Mouse (Mus musculus) lung, postnatal 25 days (tissue): ENCODE measurements around the gene Nfix.

ENCODE experiments used
- DNase-seq: peaks from one replicate; pipeline ENCODE4 v3.0.0; 2022; ENCODE audit warnings: low spot score

The Nfix gene

GRCm38 (mm10) chr8:84766422-84766821, 33.7 kb downstream of the Nfix start:
- DNase-seq = no peak

DNA sequence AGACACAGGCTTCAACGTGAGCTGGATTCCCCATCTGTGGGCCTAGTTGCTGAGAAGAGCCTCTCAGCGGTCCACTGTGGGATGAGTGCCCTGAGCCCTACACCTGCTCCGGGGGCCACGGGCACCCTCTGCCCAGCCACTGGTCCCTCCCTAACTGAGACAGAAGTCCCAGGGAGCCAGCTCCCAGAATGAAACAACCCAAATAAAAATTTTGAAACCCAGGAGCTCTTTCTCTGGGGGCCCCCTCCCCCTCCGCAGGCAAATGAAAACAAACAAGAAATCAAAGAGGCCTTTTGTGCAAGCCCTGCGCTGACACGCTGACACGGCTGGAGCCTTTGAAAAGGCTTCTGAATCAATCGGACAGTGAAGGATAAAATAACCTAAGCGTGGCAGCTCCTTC, 34.5 kb downstream of the Nfix start:
- no peak for DNase-seq

DNA sequence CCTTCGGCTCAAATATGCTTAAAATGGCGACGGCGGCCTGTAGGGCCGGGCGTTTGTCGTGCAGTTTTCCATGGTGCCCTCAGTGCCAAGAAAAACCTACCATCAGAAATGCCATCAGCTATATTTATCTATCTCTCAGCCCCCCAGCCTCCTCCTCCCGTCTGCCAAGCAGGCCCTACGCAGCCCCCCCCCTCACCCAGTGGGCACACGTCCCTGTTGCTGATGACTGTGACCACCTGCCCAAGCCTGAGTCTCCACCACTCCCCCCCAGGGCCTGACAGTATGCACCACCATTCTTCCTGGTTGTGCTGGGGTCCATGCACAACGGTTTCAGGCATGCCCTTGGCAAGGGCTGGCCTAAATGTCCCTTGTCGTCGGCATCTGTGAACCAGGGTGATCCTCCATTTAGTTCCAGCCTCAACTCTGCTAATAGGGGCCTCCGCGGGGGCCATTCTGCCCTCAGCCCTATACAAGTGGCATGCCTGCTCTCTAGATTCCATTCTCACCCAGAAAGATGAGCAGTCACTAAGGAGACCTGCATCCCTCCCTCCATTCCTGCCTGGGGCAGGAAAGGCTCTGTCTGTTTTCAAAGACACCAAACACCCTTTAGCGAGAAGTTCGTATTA, 35.2 kb downstream of the Nfix start:
- no peak for DNase-seq

DNA sequence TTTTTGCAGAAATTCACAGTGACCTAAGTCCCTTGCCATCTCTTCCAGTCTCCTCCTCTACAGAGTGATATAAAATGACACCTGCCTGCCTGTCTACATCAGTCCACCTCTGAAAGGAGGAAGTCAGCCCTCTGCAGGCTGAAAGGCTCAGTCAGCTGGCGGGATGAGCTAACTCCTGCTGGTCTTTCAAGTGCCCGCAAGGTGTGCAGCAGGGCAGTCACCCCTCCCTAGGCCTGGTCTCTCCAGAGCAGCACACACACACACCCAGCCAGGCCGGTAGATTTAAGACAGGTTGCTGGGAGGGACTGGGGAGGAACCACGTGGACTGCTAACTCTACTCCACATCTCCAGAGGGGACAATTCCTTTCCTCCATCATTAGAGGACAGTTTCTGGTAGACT, 36.0 kb downstream of the Nfix start:
- no peak for DNase-seq

- no peak for DNase-seq
Observed at GRCm38 (mm10) chr8:84760901-84761300, 39.2 kb downstream of the Nfix start.

- DNase-seq = no peak
Observed at GRCm38 (mm10) chr8:84760405-84760805, 39.7 kb downstream of the Nfix start.

DNA sequence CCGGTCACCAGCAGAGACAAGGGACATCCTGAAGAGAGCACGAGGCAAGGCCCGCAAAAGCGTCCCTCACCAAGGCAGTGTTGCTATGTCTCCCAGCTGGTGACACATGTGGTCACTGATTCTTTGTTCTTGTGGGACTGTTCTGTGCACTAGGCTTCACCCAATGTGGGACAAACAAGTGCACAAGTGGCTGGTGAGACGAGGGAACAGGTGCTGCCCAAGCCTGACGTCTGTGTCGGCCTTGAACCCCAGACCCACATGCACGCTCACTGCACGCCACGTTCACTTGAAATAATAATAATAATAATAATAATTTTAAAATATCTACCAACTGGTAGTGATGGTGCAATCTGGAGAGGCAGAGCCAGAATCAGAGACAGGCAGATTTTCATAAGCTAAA, 40.4 kb downstream of the Nfix start:
- DNase-seq = no peak

DNA sequence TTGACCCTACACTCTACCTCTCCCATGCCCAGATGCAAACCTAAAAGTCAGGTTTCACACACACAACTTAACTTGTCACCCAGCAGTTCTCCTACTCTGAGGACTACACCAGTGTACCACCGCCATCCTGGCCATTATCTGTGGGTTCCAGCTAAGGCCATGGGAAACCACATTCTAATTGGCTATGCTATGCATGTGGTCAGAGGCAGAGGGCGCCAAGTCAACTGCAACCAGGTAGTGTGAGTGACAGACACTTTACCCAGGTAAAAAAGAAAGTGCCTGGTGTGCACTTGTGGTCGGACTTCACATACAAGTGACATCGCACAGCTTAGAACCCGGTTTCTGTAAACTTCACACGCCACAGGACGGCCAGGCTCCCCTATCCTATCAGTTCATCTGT, 41.0 kb downstream of the Nfix start:
- DNase-seq = peak; percentile 68

DNA sequence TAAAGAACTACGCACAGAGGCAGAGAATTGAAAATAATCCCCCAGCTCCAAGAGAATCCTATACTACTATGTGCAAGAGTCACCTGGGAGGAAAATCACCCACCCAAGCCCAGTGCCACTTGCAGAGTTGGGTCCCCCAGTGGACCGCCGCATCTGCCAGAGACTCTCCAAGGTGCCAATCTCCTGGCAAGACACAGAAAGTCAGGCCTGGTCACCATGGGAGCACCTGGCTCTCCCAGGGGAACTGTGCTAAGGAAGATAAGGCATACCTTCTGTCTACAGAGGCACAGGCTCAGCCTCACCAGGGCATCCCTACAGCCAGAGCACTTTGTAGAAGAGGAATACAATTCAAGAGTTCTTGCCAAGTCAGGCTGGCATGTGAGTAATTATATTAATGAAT, 41.8 kb downstream of the Nfix start:
- no peak for DNase-seq

DNA sequence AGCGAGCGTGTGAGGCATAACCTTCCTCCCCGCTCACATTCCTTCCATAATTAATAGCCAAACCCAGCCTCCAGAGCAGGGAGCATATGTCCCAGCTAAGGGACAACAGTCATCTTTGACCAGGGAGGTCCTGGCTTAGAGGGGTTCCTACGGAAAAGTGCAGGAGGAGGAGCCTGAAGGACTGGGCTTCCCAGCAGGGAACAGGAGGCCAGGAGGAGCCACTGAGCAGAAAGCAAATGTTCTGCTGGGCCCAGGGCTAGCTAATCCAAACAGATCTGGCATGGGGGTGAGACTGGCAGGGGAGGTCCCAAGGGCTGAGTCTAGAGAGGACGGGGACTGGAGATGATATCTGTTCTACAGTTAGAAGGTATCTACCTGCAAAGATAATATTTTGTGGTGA, 42.6 kb downstream of the Nfix start:
- DNase-seq = no peak

- DNase-seq = no peak
Observed at GRCm38 (mm10) chr8:84752734-84753582, 47.2 kb downstream of the Nfix start.

DNA sequence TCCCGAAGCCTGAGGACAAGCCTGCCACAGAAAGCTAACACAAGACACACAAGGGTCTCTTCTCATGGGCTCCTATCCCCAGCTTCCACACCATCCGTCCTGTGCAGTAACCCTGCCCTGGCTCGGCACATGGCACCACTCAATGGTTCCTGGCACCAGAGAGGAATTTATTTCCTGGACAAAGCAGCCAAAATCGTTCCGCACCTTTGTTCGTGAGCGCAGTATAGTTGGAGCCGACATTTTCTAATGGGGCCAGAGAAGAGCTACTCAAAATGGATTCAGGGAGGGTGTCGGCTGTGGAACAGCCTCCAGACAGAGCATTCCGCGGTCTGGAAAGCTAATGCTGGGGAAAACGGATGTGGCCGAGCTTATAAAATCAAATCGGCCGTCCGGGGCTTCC, 50.6 kb downstream of the Nfix start:
- DNase-seq = no peak

DNA sequence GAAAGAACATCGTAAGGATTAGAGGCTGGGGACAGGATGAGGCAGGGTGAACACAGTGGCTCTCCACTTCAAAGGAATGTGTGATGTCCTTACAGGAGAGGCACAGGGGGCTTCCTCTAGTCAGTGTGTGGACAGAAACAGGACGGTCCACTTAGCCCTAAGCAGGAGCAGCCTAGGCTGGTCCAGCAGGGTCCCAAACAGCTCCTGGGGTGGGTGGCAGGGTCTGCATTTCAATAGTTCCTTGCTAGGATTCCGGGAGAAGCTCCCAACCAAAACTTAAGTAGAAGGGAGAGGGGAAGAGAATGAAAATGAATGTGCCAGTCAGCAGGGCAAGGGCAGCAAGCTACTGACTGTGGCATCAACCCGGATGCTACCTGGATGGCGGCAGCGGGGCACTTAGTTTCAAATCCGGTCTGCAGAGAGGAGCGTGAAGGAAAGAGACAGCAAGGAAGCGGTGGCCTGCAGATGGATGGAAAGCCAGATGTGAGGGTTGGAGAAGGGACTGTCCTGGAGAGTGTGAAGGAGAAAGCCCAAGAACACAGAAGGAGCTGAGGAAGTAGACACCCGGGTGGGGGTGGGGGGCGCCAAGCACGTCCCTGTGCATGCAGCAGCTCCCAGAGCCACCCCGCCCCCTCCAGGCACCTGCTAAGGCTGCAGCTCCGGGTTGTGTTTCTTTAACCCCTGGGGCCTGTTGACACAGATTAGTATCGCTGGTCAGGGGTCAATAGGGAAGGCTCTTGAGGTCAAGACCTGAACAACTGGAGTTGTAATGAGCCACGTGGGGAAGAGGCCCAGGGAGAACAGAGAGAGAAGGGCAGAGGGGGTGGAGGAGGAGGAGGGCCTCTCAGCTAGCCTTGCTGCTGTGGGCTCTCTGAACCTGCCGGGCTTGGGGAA, 54.9 kb downstream of the Nfix start:
- no peak for DNase-seq

DNA sequence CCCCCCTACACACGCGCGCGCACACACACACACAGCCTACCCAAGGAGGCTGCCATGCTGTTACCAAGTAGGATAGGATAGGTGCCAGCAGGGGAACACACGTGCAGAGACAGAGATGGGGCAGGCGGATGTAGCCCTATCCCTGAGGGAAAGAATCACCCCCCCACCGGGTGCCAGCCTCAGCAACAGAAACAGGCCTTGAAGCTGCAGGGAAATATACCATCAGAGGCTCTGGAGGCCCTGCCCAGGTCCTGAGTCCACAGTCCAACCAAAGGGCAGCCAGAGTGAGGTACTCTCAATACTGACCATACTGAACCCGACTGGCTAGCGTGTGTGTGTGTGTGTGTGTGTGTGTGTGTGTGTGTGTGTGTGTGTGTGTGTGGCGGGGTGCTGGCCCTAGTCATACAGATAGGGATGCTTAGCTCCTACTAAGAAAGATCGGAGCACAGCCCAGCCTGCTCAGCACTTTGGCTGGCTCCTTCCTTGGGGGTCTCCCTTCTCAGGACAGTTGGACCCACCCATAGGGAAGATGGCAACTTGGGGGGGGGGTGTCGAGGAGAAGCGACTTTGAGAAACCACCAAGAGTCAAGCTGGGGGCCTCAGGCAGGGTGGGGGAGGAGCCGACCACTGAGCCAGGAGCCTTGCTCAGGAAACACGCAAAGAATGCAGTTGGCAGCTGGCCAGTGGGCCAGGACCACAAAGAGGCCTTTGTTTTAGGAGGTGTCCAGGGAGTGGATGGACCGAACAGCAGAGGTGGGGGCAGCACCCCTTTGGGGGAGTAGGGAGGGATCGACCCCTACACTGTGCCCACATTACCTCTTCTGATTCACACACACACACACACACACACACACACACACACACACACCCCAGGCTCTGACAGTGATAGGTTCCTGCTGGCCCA, 56.4 kb downstream of the Nfix start:
- peak; percentile 82 for DNase-seq

DNA sequence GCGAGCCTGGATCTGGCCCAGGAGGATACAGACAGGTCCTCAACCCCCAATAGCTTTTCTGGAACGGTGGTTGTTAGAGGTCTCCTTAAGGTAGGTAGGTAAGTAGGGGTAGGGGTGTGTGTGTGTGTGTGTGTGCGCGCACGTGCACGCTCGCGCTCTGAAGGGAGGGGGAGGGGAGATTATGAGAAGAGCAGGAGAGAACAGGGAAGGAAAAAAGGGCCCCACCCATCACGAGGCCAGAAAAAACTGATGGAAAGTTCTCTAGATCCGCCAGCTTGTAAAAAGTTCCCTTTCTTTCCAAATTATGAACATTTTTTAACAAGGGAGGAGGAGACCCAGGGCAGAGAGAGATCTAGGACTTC, 57.1 kb downstream of the Nfix start:
- DNase-seq = no peak

- no peak for DNase-seq
Observed at GRCm38 (mm10) chr8:84742171-84743053, 57.7 kb downstream of the Nfix start.

DNA sequence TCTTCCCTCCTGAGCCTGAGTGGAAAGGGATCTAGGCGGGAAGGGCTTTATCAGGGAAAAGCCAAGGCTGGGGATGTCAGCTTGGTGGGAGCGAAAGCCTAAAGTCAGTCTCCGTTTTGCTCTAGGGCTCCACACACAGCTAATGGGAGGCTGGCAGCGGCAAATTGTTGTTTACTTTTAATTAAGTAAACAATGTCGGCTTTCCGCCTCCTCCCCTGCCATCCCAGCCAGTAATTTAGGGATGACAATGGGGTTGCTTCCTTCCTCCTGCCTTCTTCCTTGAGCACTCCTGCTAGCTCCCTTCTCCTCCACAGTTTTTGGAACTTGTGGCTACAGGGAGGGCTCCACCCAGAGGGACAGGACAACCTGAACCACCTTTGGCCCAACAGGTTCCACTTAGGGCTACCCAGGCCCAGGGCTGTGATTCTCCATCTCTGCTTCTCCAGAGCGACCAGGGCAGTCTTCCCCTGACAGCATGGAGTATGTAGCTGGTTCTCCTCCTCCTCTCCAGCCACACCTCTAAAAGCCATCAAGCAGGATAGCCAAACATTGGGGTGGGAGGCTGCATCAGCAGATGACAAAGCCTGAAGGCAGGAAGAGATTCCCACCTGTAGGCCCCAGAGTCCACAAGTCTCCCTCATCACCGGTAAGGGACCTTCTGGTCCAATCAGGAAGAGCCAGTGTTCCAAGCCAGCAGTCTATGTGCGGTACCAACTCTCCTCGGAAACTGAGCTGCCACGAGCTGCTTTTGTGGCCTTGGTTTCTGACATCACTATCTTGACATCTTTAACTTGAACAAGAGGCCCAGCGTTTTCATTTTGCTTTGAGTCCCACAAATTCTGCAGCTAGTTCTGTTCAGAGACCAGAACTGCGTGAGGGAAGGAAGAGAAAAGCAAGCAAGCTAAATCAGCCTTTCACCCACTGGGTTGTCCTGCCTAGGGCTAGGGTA, 59.0 kb downstream of the Nfix start:
- no peak for DNase-seq

DNA sequence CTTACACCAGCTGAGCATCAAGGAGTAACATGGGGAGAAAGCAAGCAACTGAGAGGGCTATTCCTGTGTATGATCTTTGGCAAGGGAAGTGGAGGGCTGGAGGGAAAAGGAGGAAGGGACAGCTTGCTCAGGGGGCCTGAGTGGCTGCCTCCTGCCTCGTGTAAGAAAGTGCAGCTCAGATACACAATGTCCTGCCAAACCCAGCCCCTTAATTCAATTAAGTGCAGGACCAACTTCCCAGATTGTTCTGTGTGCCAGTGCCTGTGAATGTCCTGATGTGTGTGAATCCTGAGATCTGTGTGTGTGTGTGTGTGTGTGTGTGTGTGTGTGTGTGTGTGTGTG, 60.8 kb downstream of the Nfix start:
- DNase-seq = no peak

- no peak for DNase-seq
Observed at GRCm38 (mm10) chr8:84738715-84739400, 61.3 kb downstream of the Nfix start.
